Mouse (Mus musculus): ENCODE results near the gene Gnptg. TPM values are rescaled to one million over a fixed set of nuclear protein-coding genes. Genes with fewer than 3 reads are reported as not detected.
"Not testable (repeated sequence)": the region's sequence is repeated elsewhere in the genome, so short reads cannot be mapped to it uniquely, and the experiment has no call there.

The Gnptg gene
- polyA plus RNA-seq, 1 experiment from 2014 or later, result 51.3 TPM

DNA sequence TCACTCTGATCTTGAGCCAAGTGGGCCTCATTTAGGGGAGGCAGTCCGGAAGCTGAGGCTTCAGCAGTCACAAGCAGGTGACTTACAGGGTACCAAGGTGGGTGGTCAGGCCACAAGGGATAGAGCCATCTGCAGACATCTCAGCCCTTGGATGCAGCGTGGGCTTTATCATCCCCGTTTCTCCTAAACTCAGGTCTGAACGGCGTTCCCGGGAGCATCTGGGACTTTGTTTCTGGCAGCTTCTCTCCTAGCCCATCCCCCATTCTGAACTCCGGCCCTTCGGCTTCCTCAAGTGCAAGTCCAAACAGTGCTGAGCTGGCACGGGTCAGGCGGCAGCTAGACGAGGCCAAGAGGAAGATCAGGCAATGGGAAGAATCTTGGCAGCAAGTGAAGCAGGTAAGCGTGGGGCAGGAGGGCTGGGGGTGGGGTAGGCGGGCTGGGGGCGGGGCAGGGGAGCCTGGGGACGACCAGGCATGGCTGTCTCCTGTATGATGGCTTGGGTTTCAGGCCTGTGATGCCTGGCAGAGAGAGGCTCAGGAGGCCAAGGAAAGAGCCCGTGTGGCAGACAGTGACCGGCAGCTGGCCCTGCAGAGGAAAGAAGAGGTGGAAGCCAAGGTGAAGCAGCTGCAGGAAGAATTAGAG, 9.8 kb downstream of the Gnptg start:
- not testable (repeated sequence) for ATAC-seq (replicated peaks; ENCODE audit: low FRiP score); H3K4me3 ChIP-seq (ENCODE audit: low read depth, low read length); H3K9ac ChIP-seq (ENCODE audit: low read length); H3K27me3 ChIP-seq (ENCODE audit: control insufficient read depth, insufficient read depth, low read length); H3K4me1 ChIP-seq (replicated peaks; ENCODE audit: control insufficient read depth, insufficient read depth, low read length); H3K36me3 ChIP-seq (ENCODE audit: control insufficient read depth, insufficient read depth, low read length); DNase-seq (ENCODE audit: low spot score); H3K4me2 ChIP-seq (ENCODE audit: low read depth, low read length, severe bottlenecking); H3K9me3 ChIP-seq (ENCODE audit: control insufficient read depth, low read length); H3K27ac ChIP-seq (ENCODE audit: low read depth, low read length)
- WGBS, result 88% methylated on average over 15 of the region's 17 CpGs

DNA sequence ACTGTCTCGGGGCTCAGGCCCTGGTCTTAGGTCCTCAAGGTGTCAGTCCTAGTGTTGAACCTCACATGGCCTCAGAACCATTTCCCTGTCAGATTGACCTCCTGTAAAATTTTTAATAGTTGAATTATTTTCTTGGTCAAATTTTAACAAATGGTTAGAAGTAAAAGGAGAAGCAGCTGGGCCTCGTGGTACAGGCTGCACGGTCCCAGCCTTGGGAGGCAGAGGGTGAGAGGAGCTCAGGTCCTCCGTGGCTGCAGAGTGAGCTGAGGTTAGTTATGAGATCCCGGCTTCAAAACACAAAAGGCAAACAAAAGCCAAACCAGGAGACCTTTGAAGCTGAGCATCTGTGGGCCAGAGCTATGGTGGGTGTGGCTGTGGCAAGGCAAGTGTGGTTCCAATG, 11.9 kb downstream of the Gnptg start:
- Histone ChIP-seq H3K4me2 (ENCODE audit: low read depth, low read length, severe bottlenecking) (no peak overlapping the region), H3K9me3 (ENCODE audit: control insufficient read depth, low read length) (no peaks in the 10 kb centered on the region), H3K9ac (ENCODE audit: low read length) (no peak overlapping the region), H3K4me1 (replicated peaks; ENCODE audit: control insufficient read depth, insufficient read depth, low read length) (no peaks in the 10 kb centered on the region), H3K36me3 (ENCODE audit: control insufficient read depth, insufficient read depth, low read length) (no peaks in the 10 kb centered on the region; the same call in 1 of the 2 replicates), H3K27ac (ENCODE audit: low read depth, low read length) (no peak overlapping the region), H3K27me3 (ENCODE audit: control insufficient read depth, insufficient read depth, low read length) (no peaks in the 10 kb centered on the region), H3K4me3 (ENCODE audit: low read depth, low read length) (no peak overlapping the region)
- WGBS, result 87% methylated on average over 5 of the region's 5 CpGs
- ATAC-seq (replicated peaks; ENCODE audit: low FRiP score), result no peak
- DNase-seq (ENCODE audit: low spot score), result no peak

DNA sequence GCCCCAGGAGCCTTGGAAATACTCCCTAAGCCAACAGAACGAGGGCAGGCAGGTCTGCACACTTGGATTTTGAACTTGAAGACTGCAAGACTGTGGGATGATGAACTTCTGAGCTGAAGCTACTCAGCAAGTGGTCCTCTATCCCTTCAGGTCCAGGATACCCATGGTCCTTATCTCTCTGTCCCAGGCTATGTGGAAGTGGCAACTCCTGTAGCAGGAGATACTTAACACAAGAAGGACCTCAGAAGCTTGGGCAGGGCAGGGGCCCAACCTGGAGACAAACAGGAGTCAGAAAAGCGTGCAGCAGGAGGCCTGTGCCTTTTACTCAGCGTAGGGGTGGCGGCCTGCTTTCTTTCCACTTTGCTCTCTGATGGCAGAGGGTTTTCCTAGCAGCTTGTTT, 14.3 kb downstream of the Gnptg start:
- no peak for ATAC-seq (replicated peaks; ENCODE audit: low FRiP score)
- Histone ChIP-seq H3K27ac (ENCODE audit: low read depth, low read length) (no peak overlapping the region), H3K4me3 (ENCODE audit: low read depth, low read length) (no peak overlapping the region), H3K4me1 (replicated peaks; ENCODE audit: control insufficient read depth, insufficient read depth, low read length) (peaks cover 6% of the 10 kb centered on the region; the same call in 1 of the 2 replicates), H3K27me3 (ENCODE audit: control insufficient read depth, insufficient read depth, low read length) (no peaks in the 10 kb centered on the region), H3K9ac (ENCODE audit: low read length) (no peak overlapping the region), H3K4me2 (ENCODE audit: low read depth, low read length, severe bottlenecking) (no peak overlapping the region), H3K36me3 (ENCODE audit: control insufficient read depth, insufficient read depth, low read length) (no peaks in the 10 kb centered on the region), H3K9me3 (ENCODE audit: control insufficient read depth, low read length) (no peaks in the 10 kb centered on the region)
- WGBS, result 76% methylated on average over 4 of the region's 4 CpGs
- DNase-seq (ENCODE audit: low spot score), result no peak

DNA sequence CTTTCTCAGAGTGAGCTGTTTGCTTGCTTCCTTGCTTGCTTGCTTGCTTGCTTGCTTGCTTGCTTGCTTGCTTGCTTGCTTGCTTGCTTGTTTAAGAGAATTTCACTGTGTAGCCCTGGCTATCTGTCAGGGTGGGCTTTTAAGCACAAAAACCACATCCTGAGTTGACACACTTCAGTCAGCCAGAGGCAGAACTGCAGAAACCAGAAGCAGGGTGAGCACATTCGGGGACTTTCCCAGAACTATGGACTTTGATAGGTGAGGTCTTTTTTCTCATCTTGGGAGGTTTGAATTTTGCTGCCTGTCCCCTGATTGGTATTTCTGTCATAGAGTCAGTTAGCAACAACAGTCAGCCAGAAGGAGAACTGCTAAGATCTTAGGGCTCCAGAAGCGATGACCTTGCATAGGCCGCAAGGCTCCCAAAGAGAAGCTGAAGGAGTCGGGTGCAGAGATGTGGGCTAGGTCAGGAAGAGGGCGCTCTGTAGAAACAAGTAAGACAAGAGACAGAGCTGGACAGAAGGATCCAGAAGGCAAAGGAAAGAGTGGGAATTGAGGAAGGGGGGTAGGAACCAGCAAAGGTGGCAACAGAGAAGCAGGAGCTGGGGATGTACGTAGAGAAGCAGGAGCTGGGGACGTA, 15.2 kb downstream of the Gnptg start:
- no peaks in the 10 kb centered on the region for H3K36me3 ChIP-seq (ENCODE audit: control insufficient read depth, insufficient read depth, low read length)
- DNase-seq (ENCODE audit: low spot score) (no peak), ATAC-seq (replicated peaks; ENCODE audit: low FRiP score) (no peak)
- H3K27ac ChIP-seq (ENCODE audit: low read depth, low read length), result no peak overlapping the region
- H3K4me3 ChIP-seq (ENCODE audit: low read depth, low read length), result no peak overlapping the region
- no peaks in the 10 kb centered on the region for H3K9me3 ChIP-seq (ENCODE audit: control insufficient read depth, low read length)
- no peak overlapping the region for H3K9ac ChIP-seq (ENCODE audit: low read length)
- H3K27me3 ChIP-seq (ENCODE audit: control insufficient read depth, insufficient read depth, low read length), result no peaks in the 10 kb centered on the region
- H3K4me2 ChIP-seq (ENCODE audit: low read depth, low read length, severe bottlenecking), result no peak overlapping the region
- WGBS, result 92% methylated on average over 7 of the region's 7 CpGs
- peaks cover 6% of the 10 kb centered on the region; the same call in 1 of the 2 replicates for H3K4me1 ChIP-seq (replicated peaks; ENCODE audit: control insufficient read depth, insufficient read depth, low read length)

DNA sequence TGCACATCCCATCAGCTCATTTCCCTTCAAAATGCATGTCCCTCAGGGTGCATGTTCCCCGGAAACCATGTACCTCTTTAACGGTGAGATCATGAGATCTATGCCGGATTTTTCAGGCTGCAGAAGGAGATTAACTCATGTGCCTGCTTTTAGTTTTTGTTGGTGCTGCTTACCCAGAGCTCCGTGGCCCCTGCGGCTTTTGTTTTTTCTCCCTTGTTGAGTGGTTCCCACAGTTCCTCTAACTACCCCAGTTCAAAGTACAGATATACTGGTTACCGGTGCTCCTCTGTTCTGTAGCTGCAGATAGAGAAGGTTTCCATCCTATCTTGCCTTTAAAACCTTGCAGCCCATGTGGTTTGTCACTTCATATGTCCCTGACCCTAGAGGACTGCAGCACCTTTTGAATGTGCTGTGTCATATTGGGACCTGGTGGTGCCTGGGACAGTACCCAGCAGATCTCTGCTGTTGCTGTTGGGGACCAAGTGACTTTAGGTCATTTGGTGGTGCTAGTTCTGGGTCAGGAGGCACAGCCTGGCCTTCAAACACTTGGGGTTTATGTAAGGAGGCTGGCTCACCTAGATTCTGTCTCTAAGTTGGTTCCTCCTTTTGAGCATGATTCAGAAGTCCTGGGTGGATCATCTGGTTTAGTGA, 16.8 kb downstream of the Gnptg start:
- H3K4me1 ChIP-seq (replicated peaks; ENCODE audit: control insufficient read depth, insufficient read depth, low read length), result peaks cover 6% of the 10 kb centered on the region; the same call in 1 of the 2 replicates
- ATAC-seq (replicated peaks; ENCODE audit: low FRiP score) (no peak), DNase-seq (ENCODE audit: low spot score) (no peak)
- H3K4me2 ChIP-seq (ENCODE audit: low read depth, low read length, severe bottlenecking), result peak overlapping the region; percentile 33; the same call in 1 of the 2 replicates
- no peaks in the 10 kb centered on the region for H3K9me3 ChIP-seq (ENCODE audit: control insufficient read depth, low read length)
- no peak overlapping the region for H3K27ac ChIP-seq (ENCODE audit: low read depth, low read length)
- H3K9ac ChIP-seq (ENCODE audit: low read length), result no peak overlapping the region
- 40% methylated on average over 6 of the region's 6 CpGs for WGBS
- peak overlapping the region; percentile 7; the same call in 1 of the 2 replicates for H3K4me3 ChIP-seq (ENCODE audit: low read depth, low read length)
- H3K36me3 ChIP-seq (ENCODE audit: control insufficient read depth, insufficient read depth, low read length), result no peaks in the 10 kb centered on the region
- no peaks in the 10 kb centered on the region for H3K27me3 ChIP-seq (ENCODE audit: control insufficient read depth, insufficient read depth, low read length)

DNA sequence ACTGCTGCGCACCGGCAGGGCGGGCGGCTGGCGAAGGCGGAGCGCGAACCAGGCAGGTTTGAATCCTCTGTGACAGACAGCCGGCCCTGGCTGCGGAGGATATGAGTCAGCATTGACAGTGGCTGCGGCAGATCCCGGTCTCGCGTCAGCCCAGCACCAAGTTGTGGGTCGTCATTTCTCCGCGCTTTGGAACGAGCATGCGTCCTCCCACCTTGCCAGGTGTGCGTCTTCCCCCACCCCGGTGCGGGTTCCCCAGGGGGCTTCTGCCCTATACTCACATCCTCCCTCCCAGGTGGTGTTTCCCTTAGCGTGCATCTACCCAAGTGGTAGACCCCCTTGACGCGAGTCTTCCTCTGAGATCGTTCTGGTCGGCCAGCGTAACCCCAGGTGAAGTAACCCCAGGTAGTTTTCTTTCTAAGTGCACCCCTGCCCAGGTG, 17.4 kb downstream of the Gnptg start:
- H3K27me3 ChIP-seq (ENCODE audit: control insufficient read depth, insufficient read depth, low read length); H3K27ac ChIP-seq (ENCODE audit: low read depth, low read length); H3K4me1 ChIP-seq (replicated peaks; ENCODE audit: control insufficient read depth, insufficient read depth, low read length); H3K9me3 ChIP-seq (ENCODE audit: control insufficient read depth, low read length); H3K9ac ChIP-seq (ENCODE audit: low read length); DNase-seq (ENCODE audit: low spot score); H3K36me3 ChIP-seq (ENCODE audit: control insufficient read depth, insufficient read depth, low read length): not testable (repeated sequence)
- peak overlapping the region; percentile 65; the same call in 1 of the 2 replicates for H3K4me2 ChIP-seq (ENCODE audit: low read depth, low read length, severe bottlenecking)
- peak overlapping the region; percentile 35 for H3K4me3 ChIP-seq (ENCODE audit: low read depth, low read length)
- WGBS, result 6% methylated on average over 20 of the region's 28 CpGs
- peak; percentile 86 for ATAC-seq (replicated peaks; ENCODE audit: low FRiP score)

DNA sequence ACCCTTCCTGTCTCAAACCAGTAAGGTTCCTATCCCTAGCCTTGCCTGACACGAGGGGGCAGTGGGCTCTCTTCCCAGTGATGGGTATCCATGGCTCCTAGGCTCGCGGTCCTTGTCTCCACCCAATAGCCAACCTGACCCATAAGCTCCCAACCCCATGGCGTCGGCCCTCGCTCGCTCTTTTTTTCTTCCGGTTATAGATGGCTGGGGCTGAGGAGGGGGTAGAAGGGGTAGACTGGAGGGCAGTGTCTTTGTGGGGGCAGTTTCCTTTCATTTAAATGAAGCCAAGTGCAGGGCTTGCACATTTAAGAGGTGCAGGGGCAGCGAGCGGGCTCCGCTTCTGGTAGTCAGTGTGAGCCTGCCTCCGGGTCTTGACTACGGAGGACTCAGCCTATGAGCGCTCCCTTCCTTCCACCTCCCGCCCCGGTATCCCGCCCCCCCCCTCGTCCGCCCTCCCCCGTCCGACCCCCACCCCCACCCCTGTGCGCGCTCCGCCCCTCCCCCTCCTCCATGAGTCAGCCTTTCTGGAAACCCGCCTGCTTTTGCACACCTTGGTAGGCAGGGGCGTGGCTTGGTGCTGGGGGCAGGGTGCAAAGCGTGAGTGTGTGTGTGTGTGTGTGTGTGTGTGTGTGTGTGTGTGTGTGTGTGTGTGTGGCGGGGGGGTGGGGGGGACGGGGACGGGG, 18.0 kb downstream of the Gnptg start:
- Histone ChIP-seq H3K4me1 (replicated peaks; ENCODE audit: control insufficient read depth, insufficient read depth, low read length) (peaks cover 6% of the 10 kb centered on the region; the same call in 1 of the 2 replicates), H3K36me3 (ENCODE audit: control insufficient read depth, insufficient read depth, low read length) (no peaks in the 10 kb centered on the region), H3K9me3 (ENCODE audit: control insufficient read depth, low read length) (no peaks in the 10 kb centered on the region), H3K4me2 (ENCODE audit: low read depth, low read length, severe bottlenecking) (peak overlapping the region; percentile 65), H3K4me3 (ENCODE audit: low read depth, low read length) (peak overlapping the region; percentile 35), H3K27ac (ENCODE audit: low read depth, low read length) (no peak overlapping the region; the same call in 1 of the 2 replicates), H3K9ac (ENCODE audit: low read length) (peak overlapping the region; percentile 56), H3K27me3 (ENCODE audit: control insufficient read depth, insufficient read depth, low read length) (no peaks in the 10 kb centered on the region)
- DNase-seq (ENCODE audit: low spot score), result peak; percentile 81
- peak; percentile 73 for ATAC-seq (replicated peaks; ENCODE audit: low FRiP score)
- WGBS, result 1% methylated on average over 22 of the region's 30 CpGs

DNA sequence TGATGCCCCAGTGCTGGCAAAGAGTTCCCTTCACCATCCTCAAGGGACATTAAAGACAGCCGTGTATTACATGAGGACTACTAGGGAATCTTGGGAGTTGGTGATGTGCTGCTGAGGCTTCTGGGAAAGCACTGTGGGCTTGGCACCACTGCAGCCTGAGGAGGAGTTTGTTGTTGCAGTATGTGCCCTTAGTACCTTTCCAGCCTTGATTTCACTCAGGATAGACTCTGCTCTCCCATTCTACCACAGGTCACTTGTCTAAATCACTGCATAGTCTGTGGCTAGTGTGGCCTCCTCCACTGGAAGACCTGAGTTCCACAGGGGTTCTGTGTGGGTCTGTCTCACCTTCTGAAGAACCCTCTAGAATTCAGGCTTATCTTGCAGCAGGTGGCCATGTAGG, 19.2 kb downstream of the Gnptg start:
- Histone ChIP-seq H3K4me2 (ENCODE audit: low read depth, low read length, severe bottlenecking) (no peak overlapping the region), H3K9ac (ENCODE audit: low read length) (no peak overlapping the region), H3K27me3 (ENCODE audit: control insufficient read depth, insufficient read depth, low read length) (no peaks in the 10 kb centered on the region), H3K4me1 (replicated peaks; ENCODE audit: control insufficient read depth, insufficient read depth, low read length) (peaks cover 6% of the 10 kb centered on the region; the same call in 1 of the 2 replicates), H3K4me3 (ENCODE audit: low read depth, low read length) (no peak overlapping the region), H3K9me3 (ENCODE audit: control insufficient read depth, low read length) (no peaks in the 10 kb centered on the region), H3K27ac (ENCODE audit: low read depth, low read length) (no peak overlapping the region), H3K36me3 (ENCODE audit: control insufficient read depth, insufficient read depth, low read length) (no peaks in the 10 kb centered on the region)
- ATAC-seq (replicated peaks; ENCODE audit: low FRiP score) (no peak), DNase-seq (ENCODE audit: low spot score) (no peak)
- 89% methylated on average over 1 of the region's 1 CpGs for WGBS
